Mouse (Mus musculus) cerebellum, adult 11 months (tissue): ENCODE data around the gene Btd.

Experiments used
- DNase-seq: peaks from one replicate; pipeline ENCODE4 v3.0.0; 2022

The Btd gene

DNA sequence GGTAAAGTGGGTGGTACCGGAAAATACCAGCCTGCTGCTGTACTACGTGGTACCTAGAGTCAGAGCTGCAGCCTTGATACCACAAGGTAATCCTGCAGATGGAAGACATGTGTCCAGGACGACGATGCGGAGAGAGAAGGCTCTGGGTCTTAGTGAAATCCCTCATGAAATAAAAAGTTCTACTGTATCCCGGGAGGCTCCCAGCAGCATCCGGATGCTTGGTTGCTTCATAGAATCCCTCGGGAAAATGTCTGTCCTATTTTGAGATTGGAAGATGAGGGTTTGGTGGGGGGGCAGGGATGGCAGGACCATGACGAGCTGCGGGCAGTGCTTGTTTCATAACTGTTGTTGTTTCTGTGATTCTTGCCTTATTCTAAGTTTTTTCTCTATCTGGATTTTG is 7.2 kb downstream of the Btd start:
- DNase-seq, result no peak

- no peak for DNase-seq
Measured at GRCm38 (mm10) chr14:31650347-31650746, 9.5 kb downstream of the Btd start.

- DNase-seq, result no peak
Measured at GRCm38 (mm10) chr14:31651206-31651605, 10.4 kb downstream of the Btd start.

DNA sequence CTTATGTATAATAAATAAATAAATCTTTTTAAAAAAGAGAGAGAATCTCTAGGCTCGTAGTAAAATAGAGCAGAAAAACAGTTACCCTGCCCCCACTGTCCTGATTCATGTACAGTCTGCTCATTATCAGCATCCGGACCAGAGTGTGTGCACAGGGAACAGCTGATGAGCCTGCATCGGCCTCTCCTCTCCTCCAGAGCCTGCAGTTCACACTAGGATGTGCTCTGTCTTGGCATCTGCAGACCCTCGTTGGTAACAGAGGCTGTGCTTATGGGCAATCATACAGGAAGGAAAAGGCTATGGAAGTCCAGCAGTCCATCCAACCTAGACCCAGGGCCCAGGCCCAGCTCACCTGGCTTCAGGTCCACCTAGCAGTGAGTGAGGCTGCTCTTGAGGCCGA is 11.3 kb downstream of the Btd start:
- no peak for DNase-seq

DNA sequence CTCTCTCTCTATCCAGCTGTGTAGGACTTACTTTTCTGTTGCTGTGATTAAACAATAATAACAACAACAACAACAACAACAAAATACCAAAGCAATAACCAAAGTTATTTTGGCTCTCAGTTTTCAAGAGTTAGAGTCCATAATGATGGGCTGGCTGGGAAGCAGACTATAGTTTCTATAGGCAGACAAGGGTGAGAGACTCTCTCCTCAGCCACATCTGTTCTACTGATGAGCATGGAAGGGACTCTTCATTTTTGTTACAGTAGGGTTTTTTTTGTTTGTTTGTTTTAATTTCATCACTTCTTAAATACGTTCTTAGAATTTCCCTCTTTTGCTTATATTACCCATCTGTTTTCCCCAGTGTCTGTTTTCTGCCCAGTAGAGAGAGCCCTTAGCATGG is 11.8 kb downstream of the Btd start:
- DNase-seq, result no peak

GRCm38 (mm10) chr14:31653101-31653875 is 12.5 kb downstream of the Btd start:
- no peak for DNase-seq

- no peak for DNase-seq
Measured at GRCm38 (mm10) chr14:31654816-31655215, 14.0 kb downstream of the Btd start.

- no peak for DNase-seq
Measured at GRCm38 (mm10) chr14:31655406-31655805, 14.6 kb downstream of the Btd start.

DNA sequence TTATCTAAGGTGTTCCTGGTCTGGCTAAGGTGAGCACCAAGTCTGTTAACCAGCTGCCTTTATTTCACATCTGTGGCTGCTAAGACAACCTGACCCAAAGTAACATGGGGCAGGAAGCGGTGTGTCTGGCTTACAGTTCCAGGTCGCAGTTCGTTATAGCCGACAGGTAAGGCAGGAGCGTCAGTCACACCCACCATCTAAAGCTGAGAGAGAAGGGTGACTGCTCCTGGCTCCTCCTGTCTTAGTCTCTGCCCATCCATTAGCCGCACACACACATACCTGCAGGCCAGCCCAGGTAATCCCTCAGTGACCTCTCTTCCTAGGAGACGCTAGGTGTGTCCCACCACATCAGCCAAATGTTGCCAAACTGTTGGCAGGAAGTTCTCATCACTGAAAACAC is 15.6 kb downstream of the Btd start:
- no peak for DNase-seq

- DNase-seq, result peak; percentile 67
Measured at GRCm38 (mm10) chr14:31656857-31657645, 16.2 kb downstream of the Btd start.

- DNase-seq, result no peak
Measured at GRCm38 (mm10) chr14:31658126-31658680, 17.4 kb downstream of the Btd start.

DNA sequence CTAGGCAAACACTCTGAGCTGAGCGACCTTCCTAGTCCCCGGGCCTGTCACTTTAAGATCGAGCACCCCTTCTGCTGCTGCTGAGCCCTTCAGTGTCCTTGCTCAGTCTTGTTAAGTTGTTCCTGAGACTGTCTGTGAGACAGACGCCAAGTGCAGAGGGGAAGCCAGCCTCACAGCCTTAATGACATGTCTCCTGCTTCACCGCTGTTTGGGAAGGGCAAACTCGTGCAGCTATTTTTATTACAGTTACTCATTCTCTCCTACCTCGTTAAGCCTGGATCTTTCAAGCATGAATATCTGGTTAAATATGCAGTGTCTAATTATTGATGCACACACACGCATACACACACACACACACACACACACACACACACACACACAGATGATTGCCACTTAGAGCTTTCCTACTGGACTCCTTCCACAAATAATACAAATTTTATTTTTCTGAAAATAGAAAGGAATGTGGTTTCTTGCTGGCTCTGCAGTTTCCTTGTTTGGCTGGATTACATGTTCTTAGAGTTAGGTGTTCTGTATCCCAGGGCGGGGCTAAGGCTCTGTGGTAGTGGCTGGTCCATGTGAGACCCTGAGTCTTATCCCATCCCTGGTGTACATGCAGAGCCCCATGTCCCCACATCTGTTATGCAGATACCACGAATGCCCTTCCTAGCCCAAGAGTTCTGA is 18.8 kb downstream of the Btd start:
- DNase-seq, result no peak

DNA sequence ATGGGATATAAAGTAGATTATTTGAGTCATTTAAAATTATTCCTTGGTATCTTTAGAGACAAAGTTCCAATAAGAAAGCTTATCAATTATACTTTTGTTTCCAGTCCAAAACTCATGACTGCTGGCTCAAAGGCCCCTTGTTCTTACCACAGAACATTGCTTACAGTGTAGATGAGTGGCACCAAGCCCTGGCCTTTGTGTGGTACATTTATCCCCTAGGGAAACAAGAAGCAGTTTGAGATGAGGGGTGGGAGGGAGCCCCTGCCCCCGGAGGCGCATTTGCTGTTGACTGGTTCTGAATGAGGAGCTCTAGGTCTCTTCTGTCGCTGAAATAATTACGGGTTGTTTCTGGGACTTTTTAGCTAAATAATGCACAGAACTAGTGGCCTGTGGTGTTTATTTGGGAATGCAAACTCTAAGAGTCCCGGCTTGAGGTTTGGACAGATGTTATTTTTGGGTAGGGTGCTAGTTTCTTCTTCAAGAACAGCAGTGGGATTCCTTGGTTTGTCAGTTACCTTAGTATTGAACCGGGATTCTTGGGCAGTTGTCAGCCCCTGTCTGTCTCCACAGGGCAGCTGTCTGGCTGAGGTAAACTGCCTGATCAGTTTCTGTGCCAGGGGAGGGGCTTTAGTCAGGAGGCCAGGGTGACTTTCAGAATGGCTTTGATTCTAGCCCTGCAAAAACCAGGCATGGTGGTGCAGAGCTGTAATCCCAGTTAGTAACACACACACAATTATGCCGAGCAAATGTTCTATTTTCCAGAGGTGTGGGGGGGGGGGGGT is 19.7 kb downstream of the Btd start:
- DNase-seq, result no peak

DNA sequence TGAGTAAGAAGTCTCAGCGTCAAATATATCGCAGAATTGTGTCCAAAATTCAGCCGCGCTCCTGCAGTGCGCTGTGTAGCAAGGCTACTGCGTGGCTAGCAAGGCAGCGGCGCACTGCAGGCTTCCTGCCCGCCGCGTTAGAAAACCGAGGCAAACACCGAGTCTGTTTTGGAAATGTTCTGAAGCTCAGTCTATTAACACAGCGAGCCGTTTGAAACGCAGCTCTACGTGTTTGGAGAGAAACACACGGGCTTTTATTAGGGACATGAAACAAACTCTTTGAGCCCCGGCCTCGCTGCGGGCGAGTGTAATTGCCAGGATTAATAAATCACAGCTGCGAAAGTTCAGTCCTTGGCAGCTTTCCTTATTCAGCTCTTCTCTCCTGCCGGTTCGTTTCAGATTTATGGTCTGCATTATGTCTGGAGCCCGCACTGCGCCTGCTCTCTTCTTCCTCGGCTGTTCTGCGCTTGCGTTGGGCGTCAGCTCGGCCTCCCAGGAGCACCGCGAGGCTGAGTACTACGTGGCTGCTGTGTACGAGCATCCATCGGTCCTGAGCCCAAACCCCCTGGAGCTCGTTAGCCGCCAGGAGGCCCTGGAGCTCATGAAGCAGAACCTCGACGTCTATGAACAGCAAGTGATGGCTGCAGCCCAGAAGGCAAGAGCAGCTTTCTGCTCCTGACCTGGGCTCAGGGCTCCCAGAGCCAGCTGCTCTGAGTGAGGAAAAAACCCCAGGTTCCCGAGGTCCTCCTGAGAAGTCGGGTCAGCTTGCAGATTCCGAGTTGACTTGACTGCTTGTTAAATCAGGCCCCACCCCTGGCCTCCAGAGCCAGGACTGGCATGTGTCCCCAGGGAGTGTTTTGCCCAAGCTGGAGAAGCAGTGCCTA is 21.1 kb downstream of the Btd start:
- peak; percentile 81 for DNase-seq

DNA sequence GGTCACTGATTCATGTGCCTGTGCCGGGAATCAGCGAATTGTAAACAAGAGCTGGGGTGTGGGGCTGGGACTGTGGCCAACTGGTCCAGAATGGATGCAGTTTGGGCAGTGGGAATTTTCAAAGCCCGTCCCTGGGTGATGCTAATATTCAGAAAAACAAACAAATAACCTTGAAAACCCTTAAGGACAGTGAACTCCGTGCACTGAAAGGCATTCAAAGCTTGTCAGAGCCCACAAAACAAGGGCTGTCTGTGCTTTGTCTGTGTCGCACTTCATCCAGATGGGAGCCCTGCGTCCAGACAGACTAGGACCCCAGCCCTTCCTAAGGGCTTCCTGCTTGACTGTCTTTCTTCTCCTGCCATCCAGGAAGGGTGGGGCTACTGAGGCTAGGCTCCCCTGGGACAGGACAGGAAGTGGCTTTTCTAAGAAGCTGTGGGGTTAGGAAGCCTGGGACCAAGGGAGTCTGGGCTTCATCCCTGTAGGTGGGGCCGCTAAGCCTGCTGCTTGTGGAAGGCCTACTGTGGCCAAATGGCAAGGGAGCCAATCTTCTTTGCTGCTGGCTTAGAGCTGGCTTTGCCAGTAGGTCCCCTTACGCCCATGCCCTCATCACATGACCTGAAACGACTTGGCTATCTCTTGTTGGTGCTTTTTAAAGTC is 21.9 kb downstream of the Btd start:
- DNase-seq, result no peak

GRCm38 (mm10) chr14:31663376-31664099 is 22.7 kb downstream of the Btd start:
- DNase-seq, result no peak

DNA sequence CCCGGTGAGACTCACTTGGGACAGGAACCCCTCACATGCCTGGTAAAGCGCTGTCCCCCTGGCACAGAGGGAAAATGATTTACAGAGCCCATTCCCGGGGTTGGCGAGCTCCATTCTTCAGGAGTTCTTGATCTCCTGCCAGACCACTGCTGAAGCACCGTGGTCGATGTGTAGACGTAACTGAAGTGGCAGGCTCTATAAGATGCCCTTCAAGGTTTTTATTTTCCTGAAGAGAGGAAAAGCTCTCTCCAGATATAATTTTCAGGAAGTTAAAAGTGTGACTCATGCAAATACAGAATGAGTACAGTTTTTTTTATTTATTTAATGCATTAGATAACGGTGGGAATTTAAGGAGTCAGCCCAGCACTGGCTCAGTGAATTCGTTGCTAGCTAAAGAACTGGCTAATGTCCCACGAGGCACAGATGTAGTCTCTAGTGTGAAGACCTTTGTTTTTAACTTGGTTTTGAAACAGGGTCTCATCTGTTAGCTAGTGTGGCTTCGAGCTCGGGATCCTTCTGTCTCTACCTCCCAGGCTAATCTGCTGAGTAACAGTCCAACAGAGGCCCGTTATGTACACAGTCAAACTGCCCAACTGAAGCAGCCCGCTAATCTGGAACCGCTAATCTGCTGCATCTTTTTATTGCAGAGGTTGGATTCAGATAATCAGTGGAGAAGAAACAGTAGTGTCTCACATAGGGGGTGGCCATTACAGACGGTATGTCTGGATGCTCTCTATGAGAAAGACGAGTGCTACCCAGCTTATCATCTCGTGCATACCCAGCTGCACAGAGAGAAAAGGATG is 23.5 kb downstream of the Btd start:
- DNase-seq, result no peak

DNA sequence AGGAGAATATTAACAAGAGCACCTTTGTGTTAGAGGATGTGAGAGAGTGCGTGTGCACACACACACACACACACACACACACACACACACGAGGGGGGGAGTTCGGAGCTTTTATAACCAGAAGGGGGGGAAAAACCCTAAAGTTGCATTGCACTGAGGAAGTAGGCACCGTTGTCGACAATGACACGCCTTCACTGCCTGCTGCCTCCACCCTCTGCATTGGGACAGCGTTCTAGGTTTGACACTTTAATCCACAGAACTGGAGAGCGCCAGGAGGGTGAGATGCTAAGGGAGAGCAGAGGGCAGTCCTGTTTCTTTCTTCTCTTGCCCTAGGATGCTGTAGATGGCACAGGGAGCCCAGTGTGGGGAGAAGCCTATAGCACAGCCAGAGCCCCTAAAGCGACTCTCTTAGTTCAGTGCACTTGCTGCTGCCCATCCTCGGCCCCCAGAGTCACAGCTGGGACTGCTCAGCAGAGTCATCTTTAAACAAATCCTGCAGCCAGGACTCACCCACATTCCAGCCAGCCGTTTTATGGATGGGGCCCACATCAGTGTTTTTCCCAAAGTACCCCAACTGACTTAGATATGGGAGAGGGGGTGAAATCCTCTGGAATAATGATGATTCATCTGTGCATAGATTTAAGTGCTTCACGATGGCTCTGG is 24.2 kb downstream of the Btd start:
- no peak for DNase-seq

- no peak for DNase-seq
Measured at GRCm38 (mm10) chr14:31665566-31665940, 24.7 kb downstream of the Btd start.
